Mouse (Mus musculus): ENCODE measurements around the gene Cnih1. TPM values are rescaled to one million over a fixed set of nuclear protein-coding genes. Genes with fewer than 3 reads are reported as not detected.

Cnih1 gene
- 101 TPM for polyA plus RNA-seq (2014; fragmentation: Illumina TruSeq; extraction: RNeasy Lipid Tissue Mini Kit (QIAGEN cat#74804); ENCODE audit: low read depth, low replicate concordance)

GRCm38 (mm10) chr14:46787787-46788504, at the start of gene Cnih1:
Cnih1 (minus strand) TSS chr14:46788411.

GRCm38 (mm10) chr14:46831837-46832333, 43.7 kb upstream of the Cnih1 start, which contains the start of gene Cgrrf1:
Cgrrf1 (plus strand) TSS chr14:46832125.

GRCm38 (mm10) chr14:46821873-46822716, 33.9 kb upstream of the Cnih1 start, which contains the start of gene Gmfb:
Gmfb (minus strand) TSS chr14:46822242.

GRCm38 (mm10) chr14:46760355-46761029, 27.7 kb downstream of the Cnih1 start, which contains the start of gene Cdkn3:
Cdkn3 (plus strand) TSS chr14:46760541.

Other genes with a start within 250 kb of the Cnih1 start
- gene Cdkn3, start 27.9 kb downstream of the Cnih1 start, polyA plus RNA-seq (2014; fragmentation: Illumina TruSeq; extraction: RNeasy Lipid Tissue Mini Kit (QIAGEN cat#74804); ENCODE audit: low read depth, low replicate concordance) = 6.4 TPM
- 49.2 TPM for gene Gmfb, start 33.8 kb upstream of the Cnih1 start, polyA plus RNA-seq (2014; fragmentation: Illumina TruSeq; extraction: RNeasy Lipid Tissue Mini Kit (QIAGEN cat#74804); ENCODE audit: low read depth, low replicate concordance)
- 36.4 TPM for gene Cgrrf1, start 43.7 kb upstream of the Cnih1 start, polyA plus RNA-seq (2014; fragmentation: Illumina TruSeq; extraction: RNeasy Lipid Tissue Mini Kit (QIAGEN cat#74804); ENCODE audit: low read depth, low replicate concordance)
- 10.3 TPM for gene Samd4, start 94.4 kb upstream of the Cnih1 start, polyA plus RNA-seq (2014; fragmentation: Illumina TruSeq; extraction: RNeasy Lipid Tissue Mini Kit (QIAGEN cat#74804); ENCODE audit: low read depth, low replicate concordance)